Mouse (Mus musculus) thymus, adult 2 months (tissue): ENCODE results near the gene Vmn1r184. TPM values are rescaled to one million over a fixed set of nuclear protein-coding genes. Genes with fewer than 3 reads are reported as not detected.
"Not testable (repeated sequence)": the region's sequence is repeated elsewhere in the genome, so short reads cannot be mapped to it uniquely, and the experiment has no call there.

Experiments
- DNase-seq: peaks from one replicate; pipeline ENCODE4 v3.0.0; 2021
- H3K27ac ChIP-seq: fragments of 200-500 bp; 2 replicates; pipeline ENCODE4 v1.5.1; 2012; ENCODE audit warnings: low read length, control low read depth; ENCODE audit not compliant: control insufficient read depth, insufficient read depth
- H3K27me3 ChIP-seq: fragments of 200-500 bp; 2 replicates; pipeline ENCODE4 v1.6.1; 2012; ENCODE audit warnings: mild to moderate bottlenecking, low read length, moderate library complexity, mixed read lengths; ENCODE audit not compliant: control insufficient read depth, insufficient read depth
- H3K36me3 ChIP-seq: fragments of 200-500 bp; 2 replicates; pipeline ENCODE4 v1.6.1; 2012; ENCODE audit warnings: mild to moderate bottlenecking, low read length, moderate library complexity; ENCODE audit not compliant: control insufficient read depth, insufficient read depth
- H3K4me1 ChIP-seq: fragments of 200-500 bp; replicated peaks from 2 replicates; pipeline ENCODE4 v1.6.1; 2012; ENCODE audit warnings: low read length; ENCODE audit not compliant: control insufficient read depth, insufficient read depth
- H3K4me3 ChIP-seq: fragments of 200-500 bp; 2 replicates; pipeline ENCODE4 v1.5.1; 2012; ENCODE audit warnings: mild to moderate bottlenecking, low read length, control low read depth, moderate library complexity; ENCODE audit not compliant: control insufficient read depth, insufficient read depth
- WGBS: fragments of 180-500 bp; shearing (Covaris S2); methylation state at CpG from one replicate; pipeline ENCODE4 v1.1.7; 2018; 5-methylcytosine and 5-hydroxymethylcytosine counted together
- polyA plus RNA-seq: library from polyadenylated mRNA; depleted of rRNA; stranded (reverse); fragments of >200 nt; gene quantifications from 2 replicates; pipeline ENCODE4 v1.2.3, GENCODE M21; 2012; rRNA removed

Vmn1r184 gene
- not detected in 2 replicates for polyA plus RNA-seq

DNA sequence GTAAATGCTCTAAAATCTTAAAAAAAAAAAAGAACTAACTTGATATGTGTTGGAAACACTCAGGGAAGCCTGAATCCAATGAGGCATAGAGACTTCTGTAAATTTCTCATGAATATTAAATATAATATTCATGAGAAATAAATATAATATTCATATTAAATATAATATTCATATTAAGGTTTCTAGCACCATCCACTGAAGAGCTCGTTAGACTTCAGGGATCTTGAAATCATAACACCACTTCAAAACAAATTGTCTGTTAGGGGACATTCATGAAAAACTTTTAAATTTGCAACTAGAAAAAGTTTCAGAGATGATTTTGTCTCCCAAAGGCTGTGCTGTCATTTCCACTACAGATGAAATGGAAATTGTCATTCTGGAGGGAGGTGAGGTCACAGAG is at the start of gene Vmn1r184:
TSS of gene Vmn1r184 (plus strand) at position 301 of the 400 bp plus-strand sequence.
- H3K36me3 ChIP-seq, H3K4me3 ChIP-seq, H3K4me1 ChIP-seq, H3K27me3 ChIP-seq, H3K27ac ChIP-seq, DNase-seq: not testable (repeated sequence)
- 90% methylated on average over 1 of the region's 1 CpGs for WGBS

DNA sequence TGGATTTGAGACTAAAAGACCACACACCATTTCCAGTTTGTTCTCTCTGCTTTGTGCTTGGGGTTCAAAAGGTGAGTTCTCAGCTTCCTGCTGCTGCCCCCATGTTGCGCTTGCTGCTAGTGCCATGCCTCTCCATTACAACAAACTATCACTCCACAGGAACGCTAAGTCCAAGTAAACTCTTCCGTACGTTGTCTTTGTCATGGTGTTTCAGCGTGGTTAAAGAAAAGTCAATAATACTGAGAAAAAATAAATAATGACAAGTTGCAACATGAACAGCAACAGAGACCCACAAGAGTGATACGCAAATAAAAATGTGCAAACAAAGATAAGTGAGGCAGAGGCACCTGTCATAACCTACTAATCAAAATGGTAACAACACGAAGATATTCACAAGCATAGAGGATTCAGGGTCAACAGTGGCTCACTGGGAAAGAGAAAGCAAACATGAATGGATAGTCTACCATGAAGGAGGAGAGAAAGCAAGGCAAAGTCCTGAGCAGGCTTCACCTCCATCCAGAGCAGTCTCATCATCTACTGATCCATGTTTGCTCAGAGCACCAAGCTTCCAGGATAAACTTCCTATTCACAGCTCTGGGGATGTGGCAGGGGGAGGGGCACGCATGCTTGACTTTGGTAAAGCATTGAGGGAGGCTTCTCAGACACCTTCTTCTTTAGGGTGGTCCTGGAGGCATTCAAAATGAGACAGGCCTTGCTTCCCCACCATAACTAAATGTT is 43.5 kb downstream of the Vmn1r184 start:
- not testable (repeated sequence) for H3K4me3 ChIP-seq, H3K4me1 ChIP-seq, H3K36me3 ChIP-seq, H3K27ac ChIP-seq, H3K27me3 ChIP-seq, DNase-seq
- WGBS = 88% methylated on average over 8 of the region's 8 CpGs

DNA sequence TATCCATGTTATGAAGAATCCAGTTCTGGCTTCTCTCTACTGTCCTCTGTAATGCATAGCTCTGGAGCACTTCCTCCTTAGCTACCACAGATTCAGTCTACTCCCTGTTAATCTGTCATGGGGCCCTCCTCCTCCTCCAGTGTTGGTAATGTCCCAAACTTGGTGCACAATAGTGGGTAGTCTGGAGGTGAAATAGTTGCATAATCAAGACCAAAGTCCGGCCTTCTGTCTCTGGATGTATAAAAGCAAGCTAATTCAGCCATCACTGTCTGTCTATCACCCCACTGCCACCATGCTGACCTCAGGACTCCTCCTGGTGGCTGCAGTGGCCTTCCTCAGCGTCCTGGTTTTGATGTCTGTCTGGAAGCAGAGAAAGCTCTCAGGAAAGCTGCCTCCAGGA is 46.8 kb downstream of the Vmn1r184 start, which contains the start of gene Cyp2a4:
TSS of gene Cyp2a4 (plus strand) at position 244 of the 400 bp plus-strand sequence.
- not testable (repeated sequence) for H3K4me1 ChIP-seq, H3K36me3 ChIP-seq, DNase-seq, H3K27me3 ChIP-seq, H3K27ac ChIP-seq, H3K4me3 ChIP-seq
- 57% methylated on average over 2 of the region's 2 CpGs for WGBS

DNA sequence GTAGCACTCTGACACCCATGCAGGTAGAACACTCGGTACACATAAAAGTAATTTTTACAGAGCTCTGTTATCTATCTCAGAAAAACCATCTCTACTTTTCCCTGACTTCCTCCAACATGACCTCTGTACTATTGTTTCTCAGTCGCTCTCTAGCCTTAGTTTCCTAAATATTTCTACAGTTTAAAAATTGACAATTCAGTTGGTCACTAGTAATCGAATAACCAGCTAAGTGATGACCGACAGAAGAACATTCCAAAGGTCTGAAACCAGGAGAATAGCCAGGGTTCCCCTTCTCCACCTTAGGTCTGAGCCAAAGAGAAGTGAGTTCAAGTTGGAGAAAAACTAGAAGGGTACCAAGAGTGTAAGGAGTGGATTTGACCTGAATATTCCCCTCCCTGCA is 51.7 kb downstream of the Vmn1r184 start:
- not testable (repeated sequence) for DNase-seq, H3K27me3 ChIP-seq, H3K4me1 ChIP-seq, H3K4me3 ChIP-seq, H3K36me3 ChIP-seq, H3K27ac ChIP-seq
- 90% methylated on average over 4 of the region's 4 CpGs for WGBS

DNA sequence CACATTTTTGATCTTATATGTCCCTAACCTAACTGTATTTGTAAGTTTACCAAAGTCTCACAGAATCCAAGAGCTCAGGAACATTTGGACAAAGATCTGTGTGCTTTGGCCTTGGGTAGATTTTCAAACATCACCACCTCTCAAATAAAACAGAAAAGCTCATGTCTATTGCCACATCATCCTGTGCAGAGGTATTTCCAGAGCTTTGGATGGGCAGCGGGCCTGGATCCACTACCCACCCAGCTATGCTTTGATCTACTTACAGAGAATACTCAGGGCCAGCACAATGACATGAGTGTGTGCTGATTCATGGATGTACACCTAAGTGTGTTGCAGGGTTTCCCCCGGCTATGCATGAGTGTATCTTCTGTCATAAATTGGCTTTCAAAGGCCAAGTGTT is 55.1 kb downstream of the Vmn1r184 start:
- WGBS = 86% methylated on average over 2 of the region's 2 CpGs
- H3K4me1 ChIP-seq, H3K27me3 ChIP-seq, DNase-seq, H3K36me3 ChIP-seq, H3K27ac ChIP-seq, H3K4me3 ChIP-seq: not testable (repeated sequence)

DNA sequence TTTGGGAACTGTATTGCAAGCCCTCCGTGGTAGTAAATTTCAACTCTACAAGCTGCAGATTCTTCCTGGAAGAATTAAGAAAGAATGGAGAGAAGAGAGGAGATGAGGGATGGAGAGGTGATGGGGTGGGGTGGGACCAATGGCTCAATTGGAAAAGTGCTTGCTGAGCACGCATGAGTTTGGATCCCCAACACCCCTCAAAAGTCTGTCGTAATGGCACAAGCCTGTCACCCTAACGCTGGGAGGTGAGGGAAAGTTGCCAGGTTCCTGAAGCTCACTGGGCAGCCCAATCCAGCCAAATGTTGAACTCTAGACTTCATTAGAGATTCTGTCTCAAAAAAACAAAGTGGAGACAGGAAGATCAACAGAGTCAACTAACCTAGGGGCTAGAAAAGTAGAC is 55.7 kb downstream of the Vmn1r184 start:
- WGBS = 83% methylated on average over 4 of the region's 4 CpGs
- not testable (repeated sequence) for H3K27me3 ChIP-seq, H3K36me3 ChIP-seq, DNase-seq, H3K4me1 ChIP-seq, H3K4me3 ChIP-seq, H3K27ac ChIP-seq

Other genes with a start within 250 kb of the Vmn1r184 start
- 0.29 TPM in 1 of 2 replicates, not detected in the other for gene Cyp2b13, start 198.8 kb upstream of the Vmn1r184 start, polyA plus RNA-seq
- 0.60 TPM in 1 of 2 replicates, not detected in the other for gene Cyp2b9, start 86.9 kb upstream of the Vmn1r184 start, polyA plus RNA-seq
- gene Cyp2a4, start 46.8 kb downstream of the Vmn1r184 start, polyA plus RNA-seq = 0.66 TPM in 1 of 2 replicates, not detected in the other
- not detected in 2 replicates for gene Nlrp9c, start 143.4 kb downstream of the Vmn1r184 start, polyA plus RNA-seq
- not detected in 2 replicates for gene Nlrp4a, start 174.8 kb downstream of the Vmn1r184 start, polyA plus RNA-seq